Mouse (Mus musculus) left cerebral cortex, postnatal 10 days (tissue): ENCODE measurements around the gene Papola. TPM values are rescaled to one million over a fixed set of nuclear protein-coding genes. Genes with fewer than 3 reads are reported as not detected.

Source experiments
- microRNA-seq: library from miRNA; unstranded; fragments of <30 nt; microRNA quantifications from one replicate; pipeline ENCODE4 v1.2.0, GENCODE M21; 2022
- total RNA-seq, 2 experiments: library from RNA; stranded (reverse); gene quantifications; 2 replicates each; pipeline ENCODE4 v1.2.3; 2021

The Papola gene
- total RNA-seq, 2 experiments from 2014 or later = 130 TPM

Small RNAs within 50 kb of the gene (microRNA-seq; reads per million reads assigned to microRNA genes)
- gene Gm22120 = not detected

Other genes starting within 250 kb of the Papola start
- under 1 TPM; 0.28 to 0.65 TPM for gene Bdkrb2, start 221.5 kb upstream of the Papola start, total RNA-seq
- gene Bdkrb1, start 181.6 kb upstream of the Papola start, total RNA-seq = not detected
- 10 to 100 TPM; 13.6 TPM for gene Gskip, start 99.9 kb upstream of the Papola start, total RNA-seq
- 10 to 100 TPM; 43.9 to 45.3 TPM for gene Atg2b, start 99.5 kb upstream of the Papola start, total RNA-seq
- gene Ak7, start 78.7 kb upstream of the Papola start, total RNA-seq = under 1 TPM; 0.36 to 0.41 TPM
- 10 to 100 TPM; 17.3 to 20.8 TPM for gene Vrk1, start 225.5 kb downstream of the Papola start, total RNA-seq